Mouse (Mus musculus) liver, adult 2 months (tissue): ENCODE measurements around the gene Fgd5.

Experiments
- CTCF ChIP-seq: fragments of 200-500 bp; IDR thresholded peaks from 2 replicates; pipeline ENCODE4 v1.5.1; 2011; ENCODE audit warnings: low read depth, low read length, control low read depth
- POLR2A ChIP-seq: fragments of 200-500 bp; IDR thresholded peaks from 2 replicates; pipeline ENCODE4 v1.6.1; 2011; ENCODE audit warnings: low read length, control low read depth; ENCODE audit not compliant: insufficient read depth; ENCODE audit errors: extremely low read depth

- TF ChIP-seq CTCF = no peak
- TF ChIP-seq POLR2A = no peak
Observed at GRCm38 (mm10) chr6:91960028-91960811, 18.5 kb upstream of the Fgd5 start.
